Mouse (Mus musculus) ovary, postnatal 14 days (tissue): ENCODE results near the gene Tmem37.

Source experiments
- DNase-seq: peaks from one replicate; pipeline ENCODE4 v3.0.0; 2022; ENCODE audit warnings: low spot score

The Tmem37 gene

GRCm38 (mm10) chr1:120073519-120074306 is at the start of gene Tmem37:
TSS of gene Tmem37 (minus strand) at chr1:120074074.
- peak; percentile 46 for DNase-seq

DNA sequence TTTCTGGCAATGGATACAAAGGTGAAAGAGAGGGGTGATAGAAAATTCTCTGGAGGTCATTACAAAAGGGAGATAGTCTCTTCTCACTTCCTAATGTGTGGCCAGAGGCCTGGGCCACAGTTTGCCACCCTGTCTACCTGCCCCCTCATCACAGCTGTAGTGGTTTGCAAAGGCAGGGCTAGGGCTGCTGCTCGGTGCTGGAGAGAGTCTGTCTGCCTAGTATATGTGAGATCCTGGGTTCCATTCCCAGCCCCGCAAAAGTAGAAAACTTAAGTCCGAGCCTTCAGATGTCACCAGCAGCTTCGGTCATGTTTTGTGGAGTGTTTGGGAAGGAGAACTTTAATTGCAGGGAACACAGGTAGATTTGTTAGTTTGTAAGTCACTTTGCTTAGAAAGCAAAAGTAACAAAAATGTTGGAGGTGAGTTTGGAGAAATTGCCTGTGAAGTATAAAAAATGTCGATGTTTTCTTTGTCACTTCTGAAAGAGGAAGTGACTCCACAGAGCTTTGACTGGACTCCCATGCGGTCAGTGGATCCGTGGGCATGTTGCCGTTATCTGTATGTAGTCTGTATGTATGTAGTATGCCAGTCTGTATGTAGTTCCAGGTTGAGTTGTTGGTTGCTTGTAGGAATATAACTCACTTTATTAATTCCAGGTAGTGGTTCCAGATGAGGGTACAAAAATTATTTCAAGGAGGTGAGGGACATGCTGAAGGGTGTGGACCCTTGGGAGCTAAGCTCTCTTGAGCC is 48.9 kb upstream of the Tmem37 start:
- DNase-seq, result no peak

GRCm38 (mm10) chr1:120121930-120122530 is 48.2 kb upstream of the Tmem37 start:
- no peak for DNase-seq

DNA sequence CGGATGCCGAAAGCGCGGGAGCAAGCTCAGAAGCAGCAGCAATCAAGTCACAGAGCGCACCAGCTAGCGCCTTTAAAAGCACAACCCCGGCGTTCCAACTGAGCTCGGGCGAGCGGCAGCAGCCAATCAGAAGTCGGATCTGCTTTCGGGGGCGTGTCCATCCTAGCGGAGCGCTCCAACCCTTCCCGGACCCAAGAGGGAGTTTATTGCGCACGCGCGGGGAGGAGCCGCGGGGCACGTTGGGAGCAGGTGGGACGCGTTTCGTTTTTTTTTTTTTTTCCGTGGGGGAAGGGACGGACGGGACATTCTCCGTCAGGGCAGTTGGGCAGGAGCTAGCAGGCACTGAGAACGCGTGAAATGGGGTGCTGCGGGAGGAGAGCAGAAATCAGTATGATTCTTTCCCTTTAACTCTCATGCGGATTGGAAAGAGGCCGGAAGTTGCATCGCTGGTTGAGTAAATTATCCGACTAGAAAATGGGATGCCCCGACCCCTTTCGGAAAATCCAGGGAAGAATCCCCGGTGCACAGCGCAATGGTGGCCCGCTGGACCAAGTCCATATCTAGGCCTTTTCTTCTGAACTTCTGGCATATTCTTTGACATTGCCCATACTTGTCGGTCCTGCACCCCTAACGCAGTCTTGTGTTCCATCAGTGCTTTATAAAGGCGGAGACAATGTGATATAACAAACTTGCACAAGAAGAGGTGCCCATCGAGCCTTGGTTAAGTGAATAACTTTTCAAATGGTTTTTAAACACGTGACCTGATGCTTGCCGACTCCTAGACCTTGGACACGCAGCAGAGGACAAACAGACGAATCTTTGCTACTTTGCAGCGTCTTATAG is 47.3 kb upstream of the Tmem37 start, which contains the start of the genes Dbi and 3110009E18Rik:
Dbi (minus strand) TSS at position 110 of the 843 bp plus-strand sequence.
3110009E18Rik (plus strand) TSS at position 219 of the 843 bp plus-strand sequence.
- peak; percentile 91 for DNase-seq

GRCm38 (mm10) chr1:120120141-120120968 is 46.5 kb upstream of the Tmem37 start:
- no peak for DNase-seq

- DNase-seq, result no peak
Measured at GRCm38 (mm10) chr1:120119389-120119788, 45.5 kb upstream of the Tmem37 start.

GRCm38 (mm10) chr1:120118854-120119253 is 45.0 kb upstream of the Tmem37 start:
- no peak for DNase-seq

DNA sequence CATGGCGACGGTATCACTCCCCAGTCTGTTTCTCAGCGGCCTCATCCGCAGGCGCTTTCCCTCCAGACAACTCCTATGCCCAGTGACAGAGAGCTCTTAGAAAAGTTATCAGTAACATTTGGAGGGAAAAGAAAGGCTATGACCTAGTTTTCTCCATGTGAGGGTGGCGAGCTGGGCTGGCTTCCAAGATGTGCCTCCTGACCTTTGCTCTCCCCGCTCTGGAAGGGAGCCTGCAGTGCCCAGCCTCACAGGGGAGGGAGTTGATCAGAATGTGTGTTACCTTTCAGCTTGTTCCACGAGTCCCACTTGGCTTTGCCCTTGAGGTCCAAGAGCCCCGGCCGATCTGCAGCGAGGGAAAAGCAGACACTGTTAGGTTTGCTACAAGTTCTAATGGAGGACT is 42.2 kb upstream of the Tmem37 start:
- no peak for DNase-seq

GRCm38 (mm10) chr1:120115671-120116081 is 41.8 kb upstream of the Tmem37 start:
- peak; percentile 44 for DNase-seq

- DNase-seq, result no peak
Measured at GRCm38 (mm10) chr1:120112251-120113187, 38.6 kb upstream of the Tmem37 start.

DNA sequence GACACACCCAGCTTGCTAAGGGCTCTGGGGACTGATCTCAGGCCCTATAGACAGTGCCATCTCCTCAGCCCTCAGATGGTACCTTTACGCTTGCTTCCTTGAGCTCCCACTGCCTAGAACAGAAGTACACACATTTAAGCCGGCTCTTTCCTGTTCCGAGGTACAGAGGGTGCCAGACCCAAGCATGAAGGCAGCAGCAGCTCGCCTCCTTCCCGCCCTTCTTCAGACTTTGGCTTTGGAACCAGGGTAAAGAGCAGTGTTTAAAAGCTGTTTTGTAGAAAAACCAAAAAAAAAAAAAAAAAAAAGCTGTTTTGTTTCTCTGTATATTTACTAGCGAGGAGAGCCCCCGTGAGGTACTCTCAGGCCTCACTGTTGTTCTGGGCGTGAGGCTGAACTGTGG is 37.9 kb upstream of the Tmem37 start:
- no peak for DNase-seq

DNA sequence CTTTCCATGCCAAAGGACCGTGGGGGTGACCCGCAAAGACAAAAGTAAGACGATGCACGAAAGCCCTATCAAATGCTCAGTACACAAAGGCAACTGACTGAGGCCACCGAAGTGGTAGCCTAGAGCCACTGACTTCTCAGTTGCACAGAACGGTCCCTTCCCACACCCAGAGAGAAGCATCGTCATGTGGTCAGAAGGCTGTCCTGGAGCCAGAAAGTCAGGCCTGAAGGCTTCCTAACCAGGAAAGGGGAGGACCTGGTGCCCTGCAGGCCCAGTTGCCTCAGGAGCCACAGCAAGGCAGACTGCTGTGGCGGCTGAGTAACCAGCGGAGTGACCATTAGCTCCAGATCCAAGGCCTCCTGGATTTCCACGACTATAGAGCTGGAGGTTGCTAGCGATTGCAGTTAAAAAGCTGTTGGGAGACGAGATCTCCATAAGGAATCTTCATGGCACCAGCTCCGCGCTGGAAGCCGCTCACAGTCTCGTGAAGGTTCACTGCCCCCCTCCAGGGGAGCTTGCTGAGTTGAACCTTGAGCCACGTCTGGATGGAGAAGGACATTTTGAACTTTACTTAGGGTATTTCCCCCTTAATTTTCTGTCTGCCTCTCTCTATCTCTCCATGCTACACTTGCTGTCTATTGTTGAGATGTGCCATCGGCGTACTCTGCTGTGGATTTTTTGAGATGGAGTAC is 36.0 kb upstream of the Tmem37 start:
- no peak for DNase-seq

DNA sequence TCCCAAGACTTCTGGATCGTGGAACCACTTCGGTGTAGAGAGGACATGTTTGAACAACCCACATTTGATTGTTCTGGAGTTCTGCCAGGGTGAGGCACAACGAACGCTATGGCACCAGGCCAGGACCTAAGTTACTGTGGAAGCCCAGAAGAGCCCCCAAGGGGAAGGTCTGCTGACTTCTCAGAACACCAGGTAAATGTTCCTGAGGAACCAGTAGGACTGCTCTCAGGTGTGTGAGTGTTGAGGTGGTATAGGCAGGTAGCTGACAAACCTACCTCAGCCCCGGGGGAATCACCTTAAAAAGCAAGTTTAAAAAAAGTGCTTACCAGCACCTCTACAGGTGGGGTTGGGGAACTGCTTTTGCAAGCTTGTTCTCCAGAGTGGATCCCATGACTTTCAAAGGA is 31.7 kb upstream of the Tmem37 start:
- no peak for DNase-seq

DNA sequence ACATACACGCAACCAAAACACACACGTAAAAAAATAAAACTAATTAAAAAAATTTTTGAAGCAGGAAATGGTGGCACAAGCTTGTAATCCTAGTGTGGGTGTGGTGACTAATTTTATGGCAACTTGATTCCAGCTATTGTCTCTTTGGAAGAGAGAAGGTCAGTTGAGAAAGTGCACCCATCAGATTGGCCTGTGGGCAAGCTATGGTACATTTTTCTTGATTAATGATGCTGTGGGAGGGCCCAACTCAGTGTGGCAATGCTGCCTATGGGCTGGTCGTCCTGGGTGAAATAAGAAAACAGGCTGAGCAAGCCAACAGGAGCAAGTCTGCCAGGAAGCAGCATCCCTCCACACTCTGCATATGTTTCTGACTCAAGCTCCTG is 27.3 kb upstream of the Tmem37 start:
- no peak for DNase-seq

- no peak for DNase-seq
Measured at GRCm38 (mm10) chr1:120100456-120101226, 26.8 kb upstream of the Tmem37 start.

DNA sequence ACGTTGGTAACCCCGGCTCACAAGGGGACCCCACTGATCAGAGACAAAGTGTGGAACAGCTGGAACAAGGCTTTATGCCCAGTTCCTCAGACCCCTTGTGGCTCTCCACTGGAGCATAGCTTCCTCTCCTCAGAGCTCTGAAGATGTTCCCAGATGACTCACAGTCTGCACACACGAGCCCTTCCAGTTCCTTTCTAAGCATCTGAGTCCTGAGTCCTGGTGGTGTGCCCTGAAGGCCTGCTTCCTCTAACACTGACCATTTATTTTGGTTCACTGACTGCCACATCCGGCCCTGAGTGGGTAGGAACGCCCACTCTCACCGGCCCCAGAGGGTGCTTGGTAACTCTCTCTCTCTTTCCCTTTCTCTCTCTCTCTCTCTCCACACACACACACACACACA is 25.6 kb upstream of the Tmem37 start:
- no peak for DNase-seq

- peak; percentile 66 for DNase-seq
Measured at GRCm38 (mm10) chr1:120098327-120098726, 24.5 kb upstream of the Tmem37 start.

- no peak for DNase-seq
Measured at GRCm38 (mm10) chr1:120094920-120095319, 21.0 kb upstream of the Tmem37 start.
